Mouse (Mus musculus) heart, adult 18-20 months (tissue): Measurements from ENCODE around the gene Sv2a. TPM values are rescaled to one million over a fixed set of nuclear protein-coding genes. Genes with fewer than 3 reads are reported as not detected.

ENCODE experiments used
- DNase-seq, 2 experiments: peaks; one replicate each; pipeline ENCODE4 v3.0.0; 2021 to 2022; ENCODE audit warnings: mixed read lengths in 1 of 2
- long read RNA-seq, 2 experiments: library from polyadenylated mRNA; stranded (forward); transcript quantifications; one replicate each; pipeline ENCODE4 v2.0.0; 2021
- total RNA-seq, 2 experiments: library from RNA; stranded (reverse); gene quantifications; 2 replicates each; pipeline ENCODE4 v1.2.3; 2021

Sv2a gene
- total RNA-seq: 1 to 10 TPM; 1.8 to 2.1 TPM
- long read RNA-seq, experiment 1, partial matches to known transcripts: 1 of 1 reads
- long read RNA-seq, experiment 1, other reads (novel, unspliced or antisense): 0 of 1 reads
- long read RNA-seq, experiment 2: 0 reads

GRCm38 (mm10) chr3:96180727-96181477, at the start of gene Sv2a:
Sv2a (plus strand) TSS chr3:96181151.
- DNase-seq: peak in 1 of 2 experiments; percentile 28

GRCm38 (mm10) chr3:96132478-96132877, 48.5 kb upstream of the Sv2a start:
- DNase-seq: no peak

GRCm38 (mm10) chr3:96133327-96133905, 47.5 kb upstream of the Sv2a start:
- no peak for DNase-seq

- peak; percentile 15 to 37 for DNase-seq
Measured at GRCm38 (mm10) chr3:96135011-96135410, 45.9 kb upstream of the Sv2a start.

- DNase-seq: peak; percentile 75 to 77
Measured at GRCm38 (mm10) chr3:96147950-96148349, 33.0 kb upstream of the Sv2a start.

- DNase-seq: no peak
Measured at GRCm38 (mm10) chr3:96151836-96152235, 29.1 kb upstream of the Sv2a start.

GRCm38 (mm10) chr3:96152611-96153010, 28.3 kb upstream of the Sv2a start:
- DNase-seq: no peak

GRCm38 (mm10) chr3:96155501-96155900, 25.4 kb upstream of the Sv2a start:
- DNase-seq: no peak

- DNase-seq: no peak
Measured at GRCm38 (mm10) chr3:96159820-96160219, 21.1 kb upstream of the Sv2a start.

- peak; percentile 78 to 86 for DNase-seq
Measured at GRCm38 (mm10) chr3:96160222-96160802, 20.6 kb upstream of the Sv2a start.

- peak; percentile 62 to 71 for DNase-seq
Measured at GRCm38 (mm10) chr3:96160803-96161516, 20.0 kb upstream of the Sv2a start.

- DNase-seq: peak; percentile 55 to 65
Measured at GRCm38 (mm10) chr3:96161869-96162840, 18.8 kb upstream of the Sv2a start, which contains the start of gene Mtmr11. Mtmr11 (plus strand) TSS chr3:96162004.

GRCm38 (mm10) chr3:96163040-96163439, 17.9 kb upstream of the Sv2a start:
- no peak for DNase-seq

- peak in 1 of 2 experiments; percentile 30 for DNase-seq
Measured at GRCm38 (mm10) chr3:96168466-96169158, 12.3 kb upstream of the Sv2a start.

GRCm38 (mm10) chr3:96170276-96170675, 10.7 kb upstream of the Sv2a start:
- DNase-seq: no peak

GRCm38 (mm10) chr3:96170976-96171545, 9.9 kb upstream of the Sv2a start:
- no peak for DNase-seq

- no peak for DNase-seq
Measured at GRCm38 (mm10) chr3:96171583-96172196, 9.3 kb upstream of the Sv2a start.

- peak; percentile 91 to 92 for DNase-seq
Measured at GRCm38 (mm10) chr3:96172197-96173178, 8.5 kb upstream of the Sv2a start, which contains the start of gene Sf3b4. Sf3b4 (plus strand) TSS chr3:96172332.
